Comparison of ENCODE assay signal across 9 mouse cellular contexts in genomic region chr4:88756581-88757513, GRCm38 (mm10). TPM values are rescaled to one million over a fixed set of nuclear protein-coding genes. Genes with fewer than 3 reads are reported as not detected.
DNase-seq lines count a peak whose midpoint lies in the region; ATAC-seq and TF ChIP-seq lines count a peak whose summit lies in the region.
"Not testable (repeated sequence)": the region's sequence is repeated elsewhere in the genome, so short reads cannot be mapped to it uniquely, and the experiment has no call there.
"Had no signal": no experiment of that assay in that cellular context is flagged by ENCODE, and none has a peak within 500 bp of the region (broad histone marks: within the 10 kb centered on the region; RNA-seq: fewer than 3 reads in every experiment).

No protein-coding gene starts in this region.

- peak overlapping the region; percentile 41; the same call in 1 of the 2 replicates for H3K27ac ChIP-seq in cerebellum, adult 2 months (ENCODE audit: insufficient read depth, low read length)
- peak overlapping the region; percentile 75 for H3K27ac ChIP-seq in forebrain, embryonic 12.5 days
- peak overlapping the region; percentile 89 for H3K27ac ChIP-seq in heart, postnatal 0 days (ENCODE audit: low read depth)
- H3K27ac ChIP-seq in liver, embryonic 12.5 days: peak overlapping the region; percentile 85
- peak overlapping the region; percentile 67 for H3K27ac ChIP-seq in midbrain, embryonic 13.5 days
- H3K27ac ChIP-seq in spleen, adult 2 months (ENCODE audit: insufficient read depth, low read length): peak overlapping the region; percentile 97

- not testable (repeated sequence) for TF ChIP-seq CTCF in cerebellum, adult 2 months (IDR thresholded peaks at IDR 0.05; ENCODE audit: borderline replicate concordance, insufficient read depth, low read depth, low read length); heart, postnatal 0 days (IDR thresholded peaks at IDR 0.05; ENCODE audit: low read depth); spleen, adult 2 months (IDR thresholded peaks at IDR 0.05; ENCODE audit: extremely low read depth, insufficient read depth, insufficient read length, insufficient replicate concordance)

- TF ChIP-seq POLR2A in cerebellum, adult 2 months (IDR thresholded peaks at IDR 0.05; ENCODE audit: borderline replicate concordance, insufficient read depth, low read length); spleen, adult 2 months (IDR thresholded peaks at IDR 0.05; ENCODE audit: low read depth, low read length): not testable (repeated sequence)

- H3K4me2 ChIP-seq in forebrain, embryonic 12.5 days: peak overlapping the region; percentile 87
- peak overlapping the region; percentile 58 for H3K4me2 ChIP-seq in heart, postnatal 0 days (ENCODE audit: low read depth, low read length)
- H3K4me2 ChIP-seq in liver, embryonic 12.5 days: peak overlapping the region; percentile 85
- H3K4me2 ChIP-seq in midbrain, embryonic 13.5 days (replicated peaks): peak overlapping the region; percentile 63

- not testable (repeated sequence) for H3K9me3 ChIP-seq in forebrain, embryonic 12.5 days; heart, postnatal 0 days (replicated peaks; ENCODE audit: control insufficient read depth, low read length); liver, embryonic 12.5 days (replicated peaks); midbrain, embryonic 13.5 days

- not testable (repeated sequence) for H3K4me1 ChIP-seq in cerebellum, adult 2 months (ENCODE audit: control insufficient read depth, insufficient read depth, low read length); forebrain, embryonic 12.5 days; heart, postnatal 0 days (ENCODE audit: control insufficient read depth, insufficient read depth); liver, embryonic 12.5 days; midbrain, embryonic 13.5 days (replicated peaks); spleen, adult 2 months (ENCODE audit: control insufficient read depth, insufficient read depth, insufficient read length)

- not testable (repeated sequence) for ATAC-seq in forebrain, embryonic 12.5 days (ENCODE audit: low FRiP score); heart, postnatal 0 days (ENCODE audit: insufficient read depth, low read depth); liver, embryonic 12.5 days; midbrain, embryonic 13.5 days

- not testable (repeated sequence) for H3K27me3 ChIP-seq in cerebellum, adult 2 months (ENCODE audit: control insufficient read depth, insufficient read depth, low read length); forebrain, embryonic 12.5 days; heart, postnatal 0 days (ENCODE audit: control insufficient read depth, insufficient read depth, low read length); liver, embryonic 12.5 days (replicated peaks); midbrain, embryonic 13.5 days; spleen, adult 2 months (ENCODE audit: control insufficient read depth, insufficient read depth, low read length)

- TF ChIP-seq EP300 in heart, postnatal 0 days (IDR thresholded peaks at IDR 0.05; ENCODE audit: low read depth): not testable (repeated sequence)

- peak overlapping the region; percentile 70 for H3K4me3 ChIP-seq in cerebellum, adult 2 months (replicated peaks; ENCODE audit: insufficient read depth, low read depth, low read length)
- peak overlapping the region; percentile 44 for H3K4me3 ChIP-seq in forebrain, embryonic 12.5 days (replicated peaks)
- H3K4me3 ChIP-seq in heart, postnatal 0 days (ENCODE audit: low read depth, low read length): peak overlapping the region; percentile 52
- peak overlapping the region; percentile 69 for H3K4me3 ChIP-seq in liver, embryonic 12.5 days
- H3K4me3 ChIP-seq in midbrain, embryonic 13.5 days (replicated peaks): peak overlapping the region; percentile 40
- H3K4me3 ChIP-seq in spleen, adult 2 months (ENCODE audit: extremely low read depth, insufficient read depth, insufficient read length): peak overlapping the region; percentile 83

- WGBS in cerebellum, adult 2 months: 9% methylated on average over 28 of the region's 31 CpGs
- WGBS in forebrain, embryonic 12.5 days: 12% methylated on average over 28 of the region's 31 CpGs
- 7% methylated on average over 28 of the region's 31 CpGs for WGBS in heart, postnatal 0 days
- 11% methylated on average over 29 of the region's 31 CpGs for WGBS in liver, embryonic 12.5 days (ENCODE audit: insufficient replicate concordance)
- WGBS in midbrain, embryonic 13.5 days: 11% methylated on average over 29 of the region's 31 CpGs
- WGBS in spleen, adult 2 months: 7% methylated on average over 29 of the region's 31 CpGs

- peak; percentile 72 for DNase-seq in CD4-positive helper T cell, adult 2 months (ENCODE audit: low read depth, low spot score)
- DNase-seq in cerebellum, adult 2 months: peak; percentile 17 to 25
- DNase-seq in heart, postnatal 0 days (ENCODE audit: low spot score): not testable (repeated sequence)
- DNase-seq in kidney, adult 18-20 months: peak; percentile 54
- peak in 1 of 2 experiments; percentile 32 for DNase-seq in spleen, adult 2 months (ENCODE audit: low read depth in 1 of 2, low spot score in 2 of 2)

- peak overlapping the region; percentile 63 for H3K9ac ChIP-seq in forebrain, embryonic 12.5 days
- peak overlapping the region; percentile 61 for H3K9ac ChIP-seq in heart, postnatal 0 days (replicated peaks; ENCODE audit: low read depth, low read length)
- peak overlapping the region; percentile 70 for H3K9ac ChIP-seq in liver, embryonic 12.5 days
- H3K9ac ChIP-seq in midbrain, embryonic 13.5 days (replicated peaks): peak overlapping the region; percentile 53

- H3K36me3 ChIP-seq in forebrain, embryonic 12.5 days (replicated peaks); heart, postnatal 0 days (replicated peaks; ENCODE audit: control insufficient read depth, insufficient read depth, low read length); liver, embryonic 12.5 days; midbrain, embryonic 13.5 days; spleen, adult 2 months (ENCODE audit: control insufficient read depth, insufficient read depth, low read length): not testable (repeated sequence)

RNA-seq across cellular contexts. Expression of gene Gm13271, which starts 2.2 kb away (rescaled TPM):
- not detected in 2 replicates for polyA plus RNA-seq in cerebellum, adult 2 months (2012; rRNA removed)
- not detected in 2 replicates for polyA plus RNA-seq in forebrain, embryonic 12.5 days (2016; fragmentation: Nextera tagmentation; extraction: Ambion mirVana)
- total RNA-seq in heart, postnatal 0 days (2014; rRNA removed; ENCODE audit: low replicate concordance): not detected in 2 replicates
- not detected in 2 replicates for polyA plus RNA-seq in heart, postnatal 0 days (2015; fragmentation: Nextera tagmentation; extraction: Ambion mirVana)
- polyA plus RNA-seq in liver, embryonic 12.5 days (2016; fragmentation: Nextera tagmentation; extraction: Ambion mirVana): not detected in 2 replicates
- polyA plus RNA-seq in midbrain, embryonic 13.5 days (2015; fragmentation: Nextera tagmentation; extraction: Ambion mirVana): not detected in 2 replicates
- not detected in 2 replicates for polyA plus RNA-seq in spleen, adult 2 months (2012; rRNA removed)
- total RNA-seq: adrenal gland, postnatal 25 days had no signal

RNA-seq across cellular contexts. Expression of gene Gm13283, which starts 3.1 kb away (rescaled TPM):
- polyA plus RNA-seq in cerebellum, adult 2 months (2012; rRNA removed): not detected in 2 replicates
- polyA plus RNA-seq in forebrain, embryonic 12.5 days (2016; fragmentation: Nextera tagmentation; extraction: Ambion mirVana): 0.15 and 0.18 TPM in 2 replicates
- not detected in 2 replicates for total RNA-seq in heart, postnatal 0 days (2014; rRNA removed; ENCODE audit: low replicate concordance)
- 0.25 and 0.46 TPM in 2 replicates for polyA plus RNA-seq in heart, postnatal 0 days (2015; fragmentation: Nextera tagmentation; extraction: Ambion mirVana)
- polyA plus RNA-seq in liver, embryonic 12.5 days (2016; fragmentation: Nextera tagmentation; extraction: Ambion mirVana): not detected in 2 replicates
- polyA plus RNA-seq in midbrain, embryonic 13.5 days (2015; fragmentation: Nextera tagmentation; extraction: Ambion mirVana): not detected in 2 replicates
- polyA plus RNA-seq in spleen, adult 2 months (2012; rRNA removed): 0.07 TPM in 1 of 2 replicates, not detected in the other
- total RNA-seq: adrenal gland, postnatal 25 days had no signal

RNA-seq across cellular contexts. Expression of gene Gm13290, which starts 16.8 kb away (rescaled TPM):
- polyA plus RNA-seq in cerebellum, adult 2 months (2012; rRNA removed): not detected in 2 replicates
- polyA plus RNA-seq in forebrain, embryonic 12.5 days (2016; fragmentation: Nextera tagmentation; extraction: Ambion mirVana): 0.55 TPM in 1 of 2 replicates, not detected in the other
- not detected in 2 replicates for total RNA-seq in heart, postnatal 0 days (2014; rRNA removed; ENCODE audit: low replicate concordance)
- 0.20 TPM in 1 of 2 replicates, not detected in the other for polyA plus RNA-seq in heart, postnatal 0 days (2015; fragmentation: Nextera tagmentation; extraction: Ambion mirVana)
- polyA plus RNA-seq in liver, embryonic 12.5 days (2016; fragmentation: Nextera tagmentation; extraction: Ambion mirVana): not detected in 2 replicates
- not detected in 2 replicates for polyA plus RNA-seq in midbrain, embryonic 13.5 days (2015; fragmentation: Nextera tagmentation; extraction: Ambion mirVana)
- not detected in 2 replicates for polyA plus RNA-seq in spleen, adult 2 months (2012; rRNA removed)
- total RNA-seq: adrenal gland, postnatal 25 days had no signal

RNA-seq across cellular contexts. Expression of gene Gm13289, which starts 19.9 kb away (rescaled TPM):
- not detected in 2 replicates for polyA plus RNA-seq in cerebellum, adult 2 months (2012; rRNA removed)
- not detected in 2 replicates for polyA plus RNA-seq in forebrain, embryonic 12.5 days (2016; fragmentation: Nextera tagmentation; extraction: Ambion mirVana)
- not detected in 2 replicates for total RNA-seq in heart, postnatal 0 days (2014; rRNA removed; ENCODE audit: low replicate concordance)
- not detected in 2 replicates for polyA plus RNA-seq in heart, postnatal 0 days (2015; fragmentation: Nextera tagmentation; extraction: Ambion mirVana)
- polyA plus RNA-seq in liver, embryonic 12.5 days (2016; fragmentation: Nextera tagmentation; extraction: Ambion mirVana): not detected in 2 replicates
- not detected in 2 replicates for polyA plus RNA-seq in midbrain, embryonic 13.5 days (2015; fragmentation: Nextera tagmentation; extraction: Ambion mirVana)
- not detected in 2 replicates for polyA plus RNA-seq in spleen, adult 2 months (2012; rRNA removed)
- total RNA-seq: adrenal gland, postnatal 25 days had no signal

RNA-seq across cellular contexts. Expression of gene Gm13272, which starts 22.8 kb away (rescaled TPM):
- not detected in 2 replicates for polyA plus RNA-seq in cerebellum, adult 2 months (2012; rRNA removed)
- not detected in 2 replicates for polyA plus RNA-seq in forebrain, embryonic 12.5 days (2016; fragmentation: Nextera tagmentation; extraction: Ambion mirVana)
- total RNA-seq in heart, postnatal 0 days (2014; rRNA removed; ENCODE audit: low replicate concordance): not detected in 2 replicates
- not detected in 2 replicates for polyA plus RNA-seq in heart, postnatal 0 days (2015; fragmentation: Nextera tagmentation; extraction: Ambion mirVana)
- not detected in 2 replicates for polyA plus RNA-seq in liver, embryonic 12.5 days (2016; fragmentation: Nextera tagmentation; extraction: Ambion mirVana)
- not detected in 2 replicates for polyA plus RNA-seq in midbrain, embryonic 13.5 days (2015; fragmentation: Nextera tagmentation; extraction: Ambion mirVana)
- not detected in 2 replicates for polyA plus RNA-seq in spleen, adult 2 months (2012; rRNA removed)
- total RNA-seq: adrenal gland, postnatal 25 days had no signal

Comparison
In these comparisons a context has a peak if more than half of its experiments do, and no peak if none do; other contexts are left out.
1. H3K27ac ChIP-seq: peak in every context shown above with its lines; median percentile 97 in spleen, adult 2 months; 89 in heart, postnatal 0 days; 85 in liver, embryonic 12.5 days; 75 in forebrain, embryonic 12.5 days; 67 in midbrain, embryonic 13.5 days; 41 in cerebellum, adult 2 months.